Mouse (Mus musculus) MEL (cell line): ENCODE measurements at regions not wholly inside any gene's neighbourhood (a gene's known extent, or its start where the extent isn't known, plus 50 kb on each side); places are given as distances from the start of the nearest gene placed in this dataset.

Source experiments
- DNase-seq: peaks from one replicate; pipeline ENCODE4 v3.0.0; 2011; ENCODE audit warnings: low read depth, low spot score
- H3K27ac ChIP-seq: 2 replicates; pipeline ENCODE4 v1.5.1; 2012; ENCODE audit warnings: low read depth, mild to moderate bottlenecking, control low read depth, low read length, moderate library complexity; ENCODE audit not compliant: control insufficient read depth
- H3K27me3 ChIP-seq, 2 experiments: fragments of 150-350 bp in 1 of 2; sonication (generic) in 1 of 2; 2 replicates each; pipeline ENCODE4 v1.6.1; 2012; ENCODE audit warnings: low read length in 2 of 2, mild to moderate bottlenecking in 2 of 2, improper control_type of control experiment in 1 of 2, moderate library complexity in 1 of 2; ENCODE audit not compliant: insufficient read depth in 2 of 2, control insufficient read depth in 1 of 2
- H3K36me3 ChIP-seq, 2 experiments: 2 replicates each; pipeline ENCODE4 v1.6.1; 2012 to 2014; ENCODE audit warnings: low read length in 2 of 2, improper control_type of control experiment in 1 of 2, inconsistent platforms in 1 of 2, mild to moderate bottlenecking in 1 of 2; ENCODE audit not compliant: insufficient read depth in 2 of 2, control insufficient read depth in 1 of 2
- H3K4me1 ChIP-seq, 2 experiments: fragments of 150-350 bp in 1 of 2; sonication (generic) in 1 of 2; 2 replicates each; pipeline ENCODE4 v1.6.1; 2012; ENCODE audit warnings: low read length in 2 of 2, improper control_type of control experiment in 1 of 2, mild to moderate bottlenecking in 1 of 2; ENCODE audit not compliant: insufficient read depth in 2 of 2, control insufficient read depth in 1 of 2
- H3K4me3 ChIP-seq, 2 experiments: fragments of 150-350 bp in 1 of 2; sonication (generic) in 1 of 2; 2 replicates each; pipeline ENCODE4 v1.5.1; 2012; ENCODE audit warnings: low read depth in 2 of 2, low read length in 2 of 2, mild to moderate bottlenecking in 2 of 2, moderate library complexity in 2 of 2, control low read depth in 1 of 2, improper control_type of control experiment in 1 of 2; ENCODE audit not compliant: control insufficient read depth in 1 of 2, insufficient read depth in 1 of 2
- H3K79me2 ChIP-seq: 2 replicates; pipeline ENCODE4 v1.6.1; 2012; ENCODE audit warnings: mild to moderate bottlenecking, low read length, moderate library complexity; ENCODE audit not compliant: control insufficient read depth, poor library complexity, insufficient read depth
- H3K9ac ChIP-seq: 2 replicates; pipeline ENCODE4 v1.6.1; 2012; ENCODE audit warnings: low read depth, mild to moderate bottlenecking, control low read depth, low read length, moderate library complexity; ENCODE audit not compliant: control insufficient read depth, poor library complexity, severe bottlenecking
- H3K9me3 ChIP-seq: fragments of 150-350 bp; sonication (generic); replicated peaks from 2 replicates; pipeline ENCODE4 v1.6.1; 2012; ENCODE audit warnings: mild to moderate bottlenecking, low read length, improper control_type of control experiment, moderate library complexity; ENCODE audit not compliant: insufficient read depth
- BHLHE40 ChIP-seq: IDR thresholded peaks from 2 replicates; pipeline ENCODE4 v1.6.1; 2012; ENCODE audit warnings: low read depth, mild to moderate bottlenecking, inconsistent platforms, low read length, improper control_type of control experiment, borderline replicate concordance
- CHD1 ChIP-seq: IDR thresholded peaks from 2 replicates; pipeline ENCODE4 v1.6.1; 2012; ENCODE audit warnings: low read depth, mild to moderate bottlenecking, inconsistent platforms, low read length, improper control_type of control experiment
- CTCF ChIP-seq, 3 experiments: IDR thresholded peaks in 2 of 3; conservative IDR thresholded peaks in 1 of 3; 2 replicates each; pipeline ENCODE4 v1.5.1; 2011 to 2012; ENCODE audit warnings: low read length in 3 of 3, low read depth in 2 of 3, mild to moderate bottlenecking in 2 of 3, improper control_type of control experiment in 1 of 3, inconsistent platforms in 1 of 3, mixed read lengths in 1 of 3, moderate library complexity in 1 of 3; ENCODE audit not compliant: control insufficient read depth in 1 of 3, insufficient read depth in 1 of 3, poor library complexity in 1 of 3, severe bottlenecking in 1 of 3
- E2F4 ChIP-seq: IDR thresholded peaks from 2 replicates; pipeline ENCODE4 v1.6.1; 2011; ENCODE audit warnings: low read depth, low read length, improper control_type of control experiment, borderline replicate concordance
- ELF1 ChIP-seq: IDR thresholded peaks from 2 replicates; pipeline ENCODE4 v1.6.1; 2014; ENCODE audit warnings: low read depth, mild to moderate bottlenecking, inconsistent platforms, low read length, improper control_type of control experiment, moderate library complexity
- EP300 ChIP-seq, 2 experiments: IDR thresholded peaks; 2 replicates each; pipeline ENCODE4 v1.6.1; 2011; ENCODE audit warnings: improper control_type of control experiment in 2 of 2, low read length in 2 of 2, low read depth in 1 of 2, mild to moderate bottlenecking in 1 of 2
- HCFC1 ChIP-seq: IDR thresholded peaks from 2 replicates; pipeline ENCODE4 v1.6.1; 2012; ENCODE audit warnings: low read depth, mild to moderate bottlenecking, inconsistent platforms, low read length, improper control_type of control experiment, moderate library complexity
- JUND ChIP-seq: IDR thresholded peaks from 2 replicates; pipeline ENCODE4 v1.6.1; 2011; ENCODE audit warnings: low read depth, mild to moderate bottlenecking, improper control_type of control experiment, low read length
- MAFK ChIP-seq: IDR thresholded peaks from 2 replicates; pipeline ENCODE4 v1.6.1; 2011; ENCODE audit warnings: low read depth, mild to moderate bottlenecking, low read length, improper control_type of control experiment, borderline replicate concordance
- MAX ChIP-seq: IDR thresholded peaks from 2 replicates; pipeline ENCODE4 v1.6.1; 2011; ENCODE audit warnings: low read length, improper control_type of control experiment
- MYB ChIP-seq: IDR thresholded peaks from 2 replicates; pipeline ENCODE4 v1.6.1; 2011; ENCODE audit warnings: mild to moderate bottlenecking, low read depth, low read length, improper control_type of control experiment
- MYC ChIP-seq: IDR thresholded peaks from 2 replicates; pipeline ENCODE4 v1.6.1; 2011; ENCODE audit warnings: low read depth, mild to moderate bottlenecking, low read length, improper control_type of control experiment, moderate library complexity
- POLR2A ChIP-seq, 2 experiments: IDR thresholded peaks; 2 replicates each; pipeline ENCODE4 v1.6.1; 2011 to 2012; ENCODE audit warnings: low read length in 2 of 2, mild to moderate bottlenecking in 2 of 2, control low read depth in 1 of 2, improper control_type of control experiment in 1 of 2, low read depth in 1 of 2, moderate library complexity in 1 of 2; ENCODE audit not compliant: control insufficient read depth in 1 of 2, insufficient read depth in 1 of 2, poor library complexity in 1 of 2
- POLR2AphosphoS2 ChIP-seq: IDR thresholded peaks from 2 replicates; pipeline ENCODE4 v1.6.1; 2011; ENCODE audit warnings: low read length, improper control_type of control experiment
- RAD21 ChIP-seq: IDR thresholded peaks from 2 replicates; pipeline ENCODE4 v1.6.1; 2011; ENCODE audit warnings: mild to moderate bottlenecking, low read depth, low read length, improper control_type of control experiment
- RCOR1 ChIP-seq: IDR thresholded peaks from 2 replicates; pipeline ENCODE4 v1.6.1; 2012; ENCODE audit warnings: low read depth, mild to moderate bottlenecking, inconsistent platforms, low read length, improper control_type of control experiment
- SIN3A ChIP-seq: IDR thresholded peaks from 2 replicates; pipeline ENCODE4 v1.6.1; 2012; ENCODE audit warnings: low read length, improper control_type of control experiment, inconsistent platforms
- TBP ChIP-seq: IDR thresholded peaks from 2 replicates; pipeline ENCODE4 v1.8.0; 2011; ENCODE audit warnings: low read depth, low read length, improper control_type of control experiment
- TCF12 ChIP-seq: IDR thresholded peaks from 2 replicates; pipeline ENCODE4 v1.6.1; 2014; ENCODE audit warnings: low read depth, mild to moderate bottlenecking, inconsistent platforms, low read length, improper control_type of control experiment, moderate library complexity
- UBTF ChIP-seq: IDR thresholded peaks from 2 replicates; pipeline ENCODE4 v1.6.1; 2012; ENCODE audit warnings: low read depth, mild to moderate bottlenecking, inconsistent platforms, low read length, improper control_type of control experiment, moderate library complexity, borderline replicate concordance; ENCODE audit not compliant: insufficient read depth
- USF2 ChIP-seq, 2 experiments: IDR thresholded peaks; 2 replicates each; pipeline ENCODE4 v1.6.1; 2011 to 2012; ENCODE audit warnings: improper control_type of control experiment in 2 of 2, low read length in 2 of 2, borderline replicate concordance in 1 of 2, inconsistent platforms in 1 of 2, low read depth in 1 of 2, mild to moderate bottlenecking in 1 of 2; ENCODE audit not compliant: insufficient read depth in 1 of 2
- ZKSCAN1 ChIP-seq: IDR thresholded peaks from 2 replicates; pipeline ENCODE4 v1.6.1; 2012; ENCODE audit warnings: low read depth, mild to moderate bottlenecking, inconsistent platforms, low read length, improper control_type of control experiment, moderate library complexity
- ZMIZ1 ChIP-seq: IDR thresholded peaks from 2 replicates; pipeline ENCODE4 v1.6.1; 2012; ENCODE audit warnings: low read depth, mild to moderate bottlenecking, inconsistent platforms, low read length, improper control_type of control experiment, moderate library complexity
- ZNF384 ChIP-seq: IDR thresholded peaks from 2 replicates; pipeline ENCODE4 v1.6.1; 2012; ENCODE audit warnings: low read depth, mild to moderate bottlenecking, inconsistent platforms, low read length, improper control_type of control experiment

- TF ChIP-seq TBP (no peak), CHD1 (no peak), POLR2A (IDR thresholded peaks at IDR 0.05; ENCODE audit: control insufficient read depth in 1 of 2, insufficient read depth in 1 of 2, low read depth in 1 of 2, low read length in 2 of 2, poor library complexity in 1 of 2) (no peak), RAD21 (no peak), E2F4 (no peak), BHLHE40 (no peak)
- Histone ChIP-seq H3K9ac (no peak overlapping the region), H3K27me3 (no peaks in the 10 kb centered on the region), H3K9me3 (no peaks in the 10 kb centered on the region), H3K36me3 (no peaks in the 10 kb centered on the region), H3K4me3 (no peak overlapping the region), H3K4me1 (no peaks in the 10 kb centered on the region), H3K79me2 (no peaks in the 10 kb centered on the region), H3K27ac (no peak overlapping the region)
- no peak for DNase-seq
Measured at GRCm38 (mm10) chr11:25057093-25057521, 979.3 kb downstream of the Bcl11a start.

GRCm38 (mm10) chr11:25057543-25057942 lies 979.7 kb downstream of the Bcl11a start:
- no peak for TF ChIP-seq RAD21
- TF ChIP-seq CHD1: no peak
- TF ChIP-seq JUND: no peak
- no peak for TF ChIP-seq RCOR1
- TF ChIP-seq MYC: no peak
- no peak for TF ChIP-seq BHLHE40
- TF ChIP-seq CTCF (IDR thresholded peaks at IDR 0.05 in 2 of 3, conservative IDR thresholded peaks at IDR 0.05 in 1 of 3; ENCODE audit: control insufficient read depth in 1 of 3, insufficient read depth in 1 of 3, low read depth in 2 of 3, low read length in 3 of 3, poor library complexity in 1 of 3, severe bottlenecking in 1 of 3): no peak
- no peak for TF ChIP-seq ELF1
- TF ChIP-seq MAX: no peak
- TF ChIP-seq TCF12: no peak
- no peak for TF ChIP-seq TBP
- DNase-seq: no peak

DNA sequence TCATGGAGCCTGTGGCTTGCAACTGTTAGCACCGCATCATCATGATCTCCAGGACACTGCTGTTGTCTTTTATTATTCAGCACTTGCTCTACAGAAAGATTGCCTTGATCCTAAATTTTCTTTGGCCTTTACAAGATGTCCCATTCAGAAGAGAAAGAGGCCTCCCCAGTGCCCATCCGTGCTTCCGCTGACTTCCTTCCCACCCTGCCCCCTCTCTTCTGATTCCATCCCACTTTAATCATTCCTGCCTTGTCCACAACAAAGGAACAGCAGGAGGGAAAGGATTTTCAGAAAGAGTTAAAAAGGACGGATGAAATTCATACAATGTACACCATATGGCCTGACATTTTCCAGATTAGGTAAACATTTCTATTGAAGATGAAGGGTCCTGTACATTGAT lies 985.2 kb downstream of the Bcl11a start:
- H3K9ac ChIP-seq: no peak overlapping the region
- no peaks in the 10 kb centered on the region for H3K36me3 ChIP-seq
- H3K4me1 ChIP-seq: no peaks in the 10 kb centered on the region
- DNase-seq: no peak
- H3K9me3 ChIP-seq: no peaks in the 10 kb centered on the region
- no peaks in the 10 kb centered on the region for H3K79me2 ChIP-seq
- H3K27me3 ChIP-seq: no peaks in the 10 kb centered on the region
- no peak for TF ChIP-seq CHD1
- no peak for TF ChIP-seq TCF12
- TF ChIP-seq MYB: no peak
- TF ChIP-seq ZKSCAN1: no peak
- TF ChIP-seq UBTF: no peak
- no peak for TF ChIP-seq ZMIZ1
- TF ChIP-seq E2F4: no peak
- no peak for TF ChIP-seq POLR2AphosphoS2
- no peak for TF ChIP-seq EP300 (IDR thresholded peaks at IDR 0.05; ENCODE audit: low read depth in 1 of 2, low read length in 2 of 2)
- no peak for TF ChIP-seq MAFK
- no peak for TF ChIP-seq USF2 (IDR thresholded peaks at IDR 0.05; ENCODE audit: borderline replicate concordance in 1 of 2, insufficient read depth in 1 of 2, low read depth in 1 of 2, low read length in 2 of 2)
- TF ChIP-seq SIN3A: no peak
- TF ChIP-seq POLR2A (IDR thresholded peaks at IDR 0.05; ENCODE audit: control insufficient read depth in 1 of 2, insufficient read depth in 1 of 2, low read depth in 1 of 2, low read length in 2 of 2, poor library complexity in 1 of 2): no peak
- no peak for TF ChIP-seq HCFC1
- TF ChIP-seq ZNF384: no peak
- TF ChIP-seq ELF1: no peak
- no peak for TF ChIP-seq JUND
- no peak overlapping the region for H3K4me3 ChIP-seq
- H3K27ac ChIP-seq: no peak overlapping the region

More at GRCm38 (mm10) chr11:25057543-25057942, 979.7 kb downstream of the Bcl11a start:
- no peaks in the 10 kb centered on the region for H3K79me2 ChIP-seq
- no peaks in the 10 kb centered on the region for H3K4me1 ChIP-seq
- H3K27ac ChIP-seq: no peak overlapping the region
- H3K9ac ChIP-seq: no peak overlapping the region
- no peaks in the 10 kb centered on the region for H3K27me3 ChIP-seq
- no peaks in the 10 kb centered on the region for H3K9me3 ChIP-seq
- H3K36me3 ChIP-seq: no peaks in the 10 kb centered on the region
- H3K4me3 ChIP-seq: no peak overlapping the region
